Mouse (Mus musculus): ENCODE results near the gene Hipk2. TPM values are rescaled to one million over a fixed set of nuclear protein-coding genes. Genes with fewer than 3 reads are reported as not detected.

Gene Hipk2
- polyA plus RNA-seq, 1 experiment from 2014 or later: 30.6 TPM

- H3K4me2 ChIP-seq (ENCODE audit: low read depth): no peak overlapping the region
- no peaks in the 10 kb centered on the region for H3K27me3 ChIP-seq (ENCODE audit: control insufficient read depth, insufficient read depth, low read length)
- H3K36me3 ChIP-seq (ENCODE audit: control insufficient read depth, insufficient read depth, low read length): peaks cover 2% of the 10 kb centered on the region; the same call in 1 of the 2 replicates
- DNase-seq (ENCODE audit: low spot score) (no peak), ATAC-seq (ENCODE audit: insufficient read depth, low FRiP score, low TSS enrichment) (no peak)
- H3K9me3 ChIP-seq (ENCODE audit: control insufficient read depth, low read length): no peaks in the 10 kb centered on the region
- 91% methylated on average over 3 of the region's 3 CpGs for WGBS
- H3K9ac ChIP-seq (ENCODE audit: low read length): no peak overlapping the region
- H3K4me3 ChIP-seq (ENCODE audit: low read depth, low read length): no peak overlapping the region
- H3K27ac ChIP-seq (ENCODE audit: low read depth, low read length): no peak overlapping the region
- no peaks in the 10 kb centered on the region for H3K4me1 ChIP-seq (ENCODE audit: control insufficient read depth, insufficient read depth, low read length)
Observed at GRCm38 (mm10) chr6:38795096-38795816, 80.7 kb downstream of the Hipk2 start.

GRCm38 (mm10) chr6:38792966-38793365, 83.0 kb downstream of the Hipk2 start:
- Histone ChIP-seq H3K27ac (ENCODE audit: low read depth, low read length) (no peak overlapping the region), H3K4me2 (ENCODE audit: low read depth) (no peak overlapping the region), H3K4me1 (ENCODE audit: control insufficient read depth, insufficient read depth, low read length) (no peaks in the 10 kb centered on the region), H3K9me3 (ENCODE audit: control insufficient read depth, low read length) (no peaks in the 10 kb centered on the region), H3K27me3 (ENCODE audit: control insufficient read depth, insufficient read depth, low read length) (no peaks in the 10 kb centered on the region), H3K9ac (ENCODE audit: low read length) (no peak overlapping the region), H3K36me3 (ENCODE audit: control insufficient read depth, insufficient read depth, low read length) (peaks cover 2% of the 10 kb centered on the region; the same call in 1 of the 2 replicates), H3K4me3 (ENCODE audit: low read depth, low read length) (no peak overlapping the region)
- DNase-seq (ENCODE audit: low spot score): no peak
- no peak for ATAC-seq (ENCODE audit: insufficient read depth, low FRiP score, low TSS enrichment)
- WGBS: 96% methylated on average over 3 of the region's 3 CpGs

- 85% methylated on average over 5 of the region's 5 CpGs for WGBS
Observed at GRCm38 (mm10) chr6:38789221-38789810, 86.6 kb downstream of the Hipk2 start.

GRCm38 (mm10) chr6:38787811-38788509, 88.0 kb downstream of the Hipk2 start:
- Histone ChIP-seq H3K9ac (ENCODE audit: low read length) (no peak overlapping the region), H3K9me3 (ENCODE audit: control insufficient read depth, low read length) (no peaks in the 10 kb centered on the region), H3K36me3 (ENCODE audit: control insufficient read depth, insufficient read depth, low read length) (peaks cover 2% of the 10 kb centered on the region; the same call in 1 of the 2 replicates), H3K27ac (ENCODE audit: low read depth, low read length) (no peak overlapping the region), H3K4me2 (ENCODE audit: low read depth) (no peak overlapping the region), H3K27me3 (ENCODE audit: control insufficient read depth, insufficient read depth, low read length) (no peaks in the 10 kb centered on the region), H3K4me3 (ENCODE audit: low read depth, low read length) (no peak overlapping the region), H3K4me1 (ENCODE audit: control insufficient read depth, insufficient read depth, low read length) (no peaks in the 10 kb centered on the region)
- ATAC-seq (ENCODE audit: insufficient read depth, low FRiP score, low TSS enrichment) (no peak), DNase-seq (ENCODE audit: low spot score) (no peak)
- 90% methylated on average over 6 of the region's 6 CpGs for WGBS

More at GRCm38 (mm10) chr6:38789221-38789810, 86.6 kb downstream of the Hipk2 start:
- Histone ChIP-seq H3K36me3 (ENCODE audit: control insufficient read depth, insufficient read depth, low read length) (peaks cover 2% of the 10 kb centered on the region; the same call in 1 of the 2 replicates), H3K4me2 (ENCODE audit: low read depth) (no peak overlapping the region), H3K9me3 (ENCODE audit: control insufficient read depth, low read length) (no peaks in the 10 kb centered on the region), H3K4me1 (ENCODE audit: control insufficient read depth, insufficient read depth, low read length) (no peaks in the 10 kb centered on the region), H3K9ac (ENCODE audit: low read length) (no peak overlapping the region), H3K27me3 (ENCODE audit: control insufficient read depth, insufficient read depth, low read length) (no peaks in the 10 kb centered on the region), H3K4me3 (ENCODE audit: low read depth, low read length) (no peak overlapping the region), H3K27ac (ENCODE audit: low read depth, low read length) (no peak overlapping the region)
- no peak for ATAC-seq (ENCODE audit: insufficient read depth, low FRiP score, low TSS enrichment)
- no peak for DNase-seq (ENCODE audit: low spot score)

GRCm38 (mm10) chr6:38787134-38787533, 88.8 kb downstream of the Hipk2 start:
- H3K9ac ChIP-seq (ENCODE audit: low read length): no peak overlapping the region
- H3K4me2 ChIP-seq (ENCODE audit: low read depth): no peak overlapping the region
- H3K4me1 ChIP-seq (ENCODE audit: control insufficient read depth, insufficient read depth, low read length): no peaks in the 10 kb centered on the region
- peaks cover 2% of the 10 kb centered on the region; the same call in 1 of the 2 replicates for H3K36me3 ChIP-seq (ENCODE audit: control insufficient read depth, insufficient read depth, low read length)
- WGBS: 48% methylated on average over 1 of the region's 1 CpGs
- H3K27ac ChIP-seq (ENCODE audit: low read depth, low read length): no peak overlapping the region
- H3K9me3 ChIP-seq (ENCODE audit: control insufficient read depth, low read length): no peaks in the 10 kb centered on the region
- no peaks in the 10 kb centered on the region for H3K27me3 ChIP-seq (ENCODE audit: control insufficient read depth, insufficient read depth, low read length)
- H3K4me3 ChIP-seq (ENCODE audit: low read depth, low read length): no peak overlapping the region
- DNase-seq (ENCODE audit: low spot score): no peak
- no peak for ATAC-seq (ENCODE audit: insufficient read depth, low FRiP score, low TSS enrichment)

GRCm38 (mm10) chr6:38785747-38786146, 90.2 kb downstream of the Hipk2 start:
- H3K27ac ChIP-seq (ENCODE audit: low read depth, low read length): no peak overlapping the region

GRCm38 (mm10) chr6:38779411-38779810, 96.6 kb downstream of the Hipk2 start:
- Histone ChIP-seq H3K9ac (ENCODE audit: low read length) (no peak overlapping the region), H3K36me3 (ENCODE audit: control insufficient read depth, insufficient read depth, low read length) (no peaks in the 10 kb centered on the region), H3K27ac (ENCODE audit: low read depth, low read length) (no peak overlapping the region), H3K27me3 (ENCODE audit: control insufficient read depth, insufficient read depth, low read length) (no peaks in the 10 kb centered on the region), H3K4me2 (ENCODE audit: low read depth) (no peak overlapping the region), H3K9me3 (ENCODE audit: control insufficient read depth, low read length) (no peaks in the 10 kb centered on the region), H3K4me1 (ENCODE audit: control insufficient read depth, insufficient read depth, low read length) (no peaks in the 10 kb centered on the region), H3K4me3 (ENCODE audit: low read depth, low read length) (no peak overlapping the region)
- no peak for ATAC-seq (ENCODE audit: insufficient read depth, low FRiP score, low TSS enrichment)
- no peak for DNase-seq (ENCODE audit: low spot score)
- 94% methylated on average over 7 of the region's 7 CpGs for WGBS

More at GRCm38 (mm10) chr6:38785747-38786146, 90.2 kb downstream of the Hipk2 start:
- Histone ChIP-seq H3K4me1 (ENCODE audit: control insufficient read depth, insufficient read depth, low read length) (no peaks in the 10 kb centered on the region), H3K9ac (ENCODE audit: low read length) (no peak overlapping the region), H3K4me3 (ENCODE audit: low read depth, low read length) (no peak overlapping the region), H3K36me3 (ENCODE audit: control insufficient read depth, insufficient read depth, low read length) (no peaks in the 10 kb centered on the region; the same call in 1 of the 2 replicates), H3K4me2 (ENCODE audit: low read depth) (no peak overlapping the region), H3K9me3 (ENCODE audit: control insufficient read depth, low read length) (no peaks in the 10 kb centered on the region), H3K27me3 (ENCODE audit: control insufficient read depth, insufficient read depth, low read length) (no peaks in the 10 kb centered on the region)
- DNase-seq (ENCODE audit: low spot score): no peak
- no peak for ATAC-seq (ENCODE audit: insufficient read depth, low FRiP score, low TSS enrichment)
- WGBS: 76% methylated on average over 1 of the region's 1 CpGs

GRCm38 (mm10) chr6:38778887-38779286, 97.1 kb downstream of the Hipk2 start:
- Histone ChIP-seq H3K27ac (ENCODE audit: low read depth, low read length) (no peak overlapping the region), H3K9ac (ENCODE audit: low read length) (no peak overlapping the region), H3K4me3 (ENCODE audit: low read depth, low read length) (no peak overlapping the region), H3K4me1 (ENCODE audit: control insufficient read depth, insufficient read depth, low read length) (no peaks in the 10 kb centered on the region), H3K36me3 (ENCODE audit: control insufficient read depth, insufficient read depth, low read length) (no peaks in the 10 kb centered on the region), H3K27me3 (ENCODE audit: control insufficient read depth, insufficient read depth, low read length) (no peaks in the 10 kb centered on the region), H3K4me2 (ENCODE audit: low read depth) (no peak overlapping the region), H3K9me3 (ENCODE audit: control insufficient read depth, low read length) (no peaks in the 10 kb centered on the region)
- ATAC-seq (ENCODE audit: insufficient read depth, low FRiP score, low TSS enrichment) (no peak), DNase-seq (ENCODE audit: low spot score) (no peak)

Data from neural tube, embryonic 11.5 days (tissue).